Mouse (Mus musculus) stomach, embryonic 14.5 days (tissue): Measurements from ENCODE around the gene Ift22. TPM values are rescaled to one million over a fixed set of nuclear protein-coding genes. Genes with fewer than 3 reads are reported as not detected.

Experiments used
- ATAC-seq: fragments of 200-750 bp; cut with Nextera tagmentation; 2 replicates; pipeline ENCODE4 v1.8.0; 2017; ENCODE audit warnings: low read depth, moderate TSS enrichment; ENCODE audit not compliant: insufficient number of reproducible peaks, insufficient read depth, low FRiP score
- H3K27ac ChIP-seq: fragments of 300-500 bp; sonication (generic); 2 replicates; pipeline ENCODE4 v1.5.1; 2014; ENCODE audit warnings: mild to moderate bottlenecking, low read length, moderate library complexity, mixed read lengths
- H3K27me3 ChIP-seq: fragments of 300-500 bp; sonication (generic); 2 replicates; pipeline ENCODE4 v1.6.1; 2014; ENCODE audit warnings: low read length, control low read depth, mixed read lengths; ENCODE audit not compliant: control insufficient read depth, insufficient read depth
- H3K36me3 ChIP-seq: fragments of 300-500 bp; sonication (generic); 2 replicates; pipeline ENCODE4 v1.6.1; 2014; ENCODE audit warnings: mild to moderate bottlenecking, control low read depth, low read length, moderate library complexity, mixed read lengths; ENCODE audit not compliant: control insufficient read depth, insufficient read depth
- H3K4me1 ChIP-seq: fragments of 300-500 bp; sonication (generic); 2 replicates; pipeline ENCODE4 v1.6.1; 2014; ENCODE audit warnings: low read length, control low read depth, mixed read lengths; ENCODE audit not compliant: control insufficient read depth, insufficient read depth
- H3K4me2 ChIP-seq: fragments of 300-500 bp; sonication (generic); replicated peaks from 2 replicates; pipeline ENCODE4 v1.6.1; 2014; ENCODE audit warnings: low read depth, low read length, control low read depth
- H3K4me3 ChIP-seq: fragments of 300-500 bp; sonication (generic); 2 replicates; pipeline ENCODE4 v1.5.1; 2014; ENCODE audit warnings: low read depth, low read length, control low read depth
- H3K9ac ChIP-seq: fragments of 300-500 bp; sonication (generic); replicated peaks from 2 replicates; pipeline ENCODE4 v1.6.1; 2014; ENCODE audit warnings: low read depth, mild to moderate bottlenecking, control low read depth, low read length, moderate library complexity, mixed read lengths
- H3K9me3 ChIP-seq: fragments of 300-500 bp; sonication (generic); 2 replicates; pipeline ENCODE4 v1.6.1; 2016; ENCODE audit warnings: low read depth, low read length, control low read depth; ENCODE audit not compliant: control insufficient read depth
- WGBS: fragments of 180-500 bp; shearing (Covaris S2); extraction: QIAGEN DNeasy Blood & Tissue Kit; methylation state at CpG from one replicate; pipeline ENCODE4 v1.1.7; 2014; 5-methylcytosine and 5-hydroxymethylcytosine counted together
- polyA plus RNA-seq: library from polyadenylated mRNA; unstranded; fragments of >200 nt; fragmentation: Nextera tagmentation; extraction: Ambion mirVana; gene quantifications from 2 replicates; pipeline ENCODE4 v1.2.1, GENCODE M21; 2014

The Ift22 gene
- polyA plus RNA-seq, 1 experiment from 2014 or later, result 75.1 TPM

DNA sequence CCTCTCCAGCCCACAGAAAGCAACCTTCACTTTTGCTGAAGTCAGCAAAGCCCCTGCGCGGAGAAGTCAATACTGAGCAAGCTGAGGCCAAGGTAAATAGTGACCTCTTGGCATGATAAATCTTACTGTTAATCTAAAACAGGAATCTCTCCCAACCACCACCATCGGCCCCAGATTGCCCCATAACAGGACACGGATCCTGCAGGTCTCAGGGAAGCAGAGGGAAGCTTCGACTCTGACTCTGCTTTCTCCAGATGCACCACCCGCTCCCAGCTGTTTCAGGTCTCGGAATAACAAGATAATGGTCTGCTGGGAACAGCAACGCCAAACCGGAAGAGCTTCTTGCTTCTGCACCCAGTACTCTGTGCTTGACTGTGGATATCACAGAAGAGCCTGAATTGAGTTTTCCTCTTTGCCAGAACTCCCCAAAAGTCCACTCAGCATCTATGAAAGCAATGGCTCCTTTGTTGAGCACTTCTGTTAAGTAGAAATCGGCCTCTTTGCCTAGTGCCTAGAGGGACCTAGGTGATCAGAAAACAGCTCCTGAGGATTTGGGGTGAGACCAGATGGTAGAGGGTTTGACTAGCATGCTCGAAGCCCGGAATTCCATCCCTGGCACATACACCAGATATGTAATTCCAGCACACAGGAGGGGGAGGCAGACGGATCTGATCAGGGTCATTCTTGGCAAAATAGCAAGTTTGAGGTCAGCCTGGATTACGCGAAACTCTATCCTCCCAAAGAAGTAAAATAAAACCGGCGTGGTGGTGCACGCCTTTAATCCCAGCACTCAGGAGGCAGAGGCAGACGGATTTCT is 19.2 kb upstream of the Ift22 start:
- ATAC-seq, result no peak
- peak overlapping the region; percentile 44; the same call in 1 of the 2 replicates for H3K27ac ChIP-seq
- peak overlapping the region; percentile 18 for H3K4me2 ChIP-seq
- H3K9ac ChIP-seq, result no peak overlapping the region
- H3K27me3 ChIP-seq, result no peaks in the 10 kb centered on the region
- H3K9me3 ChIP-seq, result no peaks in the 10 kb centered on the region
- no peaks in the 10 kb centered on the region for H3K36me3 ChIP-seq
- H3K4me1 ChIP-seq, result peaks cover 7% of the 10 kb centered on the region
- WGBS, result 47% methylated on average over 19 of the region's 19 CpGs
- no peak overlapping the region for H3K4me3 ChIP-seq

DNA sequence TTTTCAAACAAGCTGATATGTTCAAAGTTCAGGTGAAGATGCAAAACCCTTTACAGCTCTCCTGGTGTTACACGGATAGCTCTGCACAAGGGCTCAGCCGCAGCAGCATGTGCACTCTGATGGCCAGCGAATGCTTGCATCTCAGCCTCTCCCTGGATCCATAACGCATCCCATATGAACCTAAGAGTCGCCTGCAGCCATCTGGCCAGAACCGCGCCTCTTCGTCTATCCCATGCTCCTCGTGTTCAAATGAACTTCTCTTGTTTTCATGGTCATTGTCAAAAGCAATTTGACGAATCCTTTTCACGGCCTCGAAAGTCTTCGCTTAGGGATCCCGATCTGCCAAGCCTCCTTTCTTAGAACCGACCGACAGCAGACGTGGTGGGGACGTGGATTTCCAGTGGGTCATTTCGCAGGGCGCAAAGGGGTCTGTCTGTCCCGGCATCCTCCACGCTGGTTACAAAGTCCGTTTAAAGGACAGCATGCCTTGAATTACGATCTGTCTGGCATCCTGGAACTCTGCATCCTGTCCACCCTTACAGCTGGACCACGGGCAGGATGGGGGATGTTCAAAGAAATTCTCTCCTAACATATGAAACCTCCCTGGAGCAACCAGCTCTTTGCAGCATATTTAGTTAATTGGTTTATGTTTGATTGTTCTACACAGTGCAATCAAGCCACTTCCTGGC is 13.0 kb upstream of the Ift22 start:
- ATAC-seq, result no peak
- H3K4me1 ChIP-seq, result no peaks in the 10 kb centered on the region
- 55% methylated on average over 25 of the region's 25 CpGs for WGBS
- no peaks in the 10 kb centered on the region for H3K36me3 ChIP-seq
- H3K27me3 ChIP-seq, result no peaks in the 10 kb centered on the region
- no peak overlapping the region for H3K4me3 ChIP-seq
- no peak overlapping the region for H3K9ac ChIP-seq
- H3K4me2 ChIP-seq, result no peak overlapping the region
- no peaks in the 10 kb centered on the region; the same call in 1 of the 2 replicates for H3K9me3 ChIP-seq
- no peak overlapping the region for H3K27ac ChIP-seq

DNA sequence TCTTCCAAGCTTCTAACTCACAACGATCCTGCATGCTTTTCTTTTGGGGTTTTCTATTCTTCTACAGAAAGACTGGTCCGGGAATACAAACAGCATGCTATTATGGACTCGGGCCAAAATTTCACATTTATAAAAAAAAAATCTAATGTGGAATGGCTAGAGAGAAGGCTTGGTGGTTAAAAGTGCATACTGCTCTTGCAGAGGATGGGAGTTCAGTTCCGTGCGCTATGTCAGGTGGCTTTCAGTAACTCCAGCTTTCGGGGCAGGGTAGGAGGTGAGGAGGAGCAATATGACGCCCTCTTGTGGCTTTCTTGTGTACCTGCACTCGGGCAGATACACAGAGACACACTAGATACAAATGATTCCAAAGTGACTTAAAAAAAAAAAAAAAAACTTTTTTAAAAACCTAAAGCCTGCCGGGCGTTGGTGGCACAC is 12.4 kb upstream of the Ift22 start:
- H3K27ac ChIP-seq, result no peak overlapping the region
- ATAC-seq, result no peak
- H3K4me3 ChIP-seq, result no peak overlapping the region
- no peaks in the 10 kb centered on the region for H3K4me1 ChIP-seq
- no peaks in the 10 kb centered on the region for H3K36me3 ChIP-seq
- WGBS, result 42% methylated on average over 10 of the region's 10 CpGs
- H3K9ac ChIP-seq, result no peak overlapping the region
- no peaks in the 10 kb centered on the region; the same call in 1 of the 2 replicates for H3K9me3 ChIP-seq
- no peaks in the 10 kb centered on the region for H3K27me3 ChIP-seq
- no peak overlapping the region for H3K4me2 ChIP-seq

DNA sequence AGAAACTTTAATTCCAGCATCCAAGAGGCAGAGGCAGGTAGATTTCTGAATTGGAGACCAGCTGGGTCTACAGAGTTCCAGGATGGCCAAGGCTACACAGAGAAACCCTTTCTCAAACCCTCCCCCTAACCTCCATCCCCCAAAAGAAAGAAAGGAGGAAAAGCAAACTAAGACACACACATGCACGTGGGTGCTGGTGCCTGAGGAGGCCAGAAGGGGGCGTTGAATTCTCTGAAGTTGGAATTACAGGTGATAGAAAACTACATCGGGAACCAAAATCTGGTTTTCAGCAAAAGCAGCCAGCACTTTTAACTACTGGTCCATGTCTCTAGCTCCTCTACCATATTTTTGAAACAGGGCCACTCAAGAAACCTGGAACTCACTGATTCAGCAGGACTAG is 3.3 kb upstream of the Ift22 start:
- H3K36me3 ChIP-seq, result no peaks in the 10 kb centered on the region
- no peaks in the 10 kb centered on the region for H3K9me3 ChIP-seq
- H3K4me3 ChIP-seq, result no peak overlapping the region
- no peak overlapping the region for H3K9ac ChIP-seq
- peaks cover 4% of the 10 kb centered on the region; the same call in 1 of the 2 replicates for H3K4me1 ChIP-seq
- ATAC-seq, result no peak
- no peak overlapping the region for H3K4me2 ChIP-seq
- no peaks in the 10 kb centered on the region for H3K27me3 ChIP-seq
- no peak overlapping the region for H3K27ac ChIP-seq
- 55% methylated on average over 3 of the region's 3 CpGs for WGBS

DNA sequence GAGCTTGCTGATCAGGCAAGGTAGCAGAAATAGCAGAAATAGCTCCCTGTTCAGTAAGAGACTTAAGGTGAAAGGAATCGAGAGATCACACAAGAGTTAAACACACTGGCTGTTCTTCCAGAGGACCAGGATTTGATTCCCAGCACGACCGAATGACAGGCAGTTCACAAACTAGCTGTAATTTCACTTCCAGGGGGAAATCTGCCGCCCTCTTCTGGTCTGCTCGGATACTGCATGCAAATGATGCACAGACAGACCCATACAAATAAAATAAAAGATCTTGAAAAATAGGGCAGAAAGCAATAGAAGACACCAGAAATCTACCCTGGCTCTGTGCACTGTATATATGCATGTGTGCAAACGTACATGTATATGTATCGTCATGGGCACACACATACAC is 2.3 kb upstream of the Ift22 start:
- Histone ChIP-seq H3K4me1 (peaks cover 4% of the 10 kb centered on the region; the same call in 1 of the 2 replicates), H3K9me3 (no peaks in the 10 kb centered on the region), H3K9ac (no peak overlapping the region), H3K36me3 (no peaks in the 10 kb centered on the region), H3K4me2 (no peak overlapping the region), H3K4me3 (no peak overlapping the region), H3K27me3 (no peaks in the 10 kb centered on the region), H3K27ac (no peak overlapping the region)
- ATAC-seq, result no peak
- 48% methylated on average over 7 of the region's 7 CpGs for WGBS

DNA sequence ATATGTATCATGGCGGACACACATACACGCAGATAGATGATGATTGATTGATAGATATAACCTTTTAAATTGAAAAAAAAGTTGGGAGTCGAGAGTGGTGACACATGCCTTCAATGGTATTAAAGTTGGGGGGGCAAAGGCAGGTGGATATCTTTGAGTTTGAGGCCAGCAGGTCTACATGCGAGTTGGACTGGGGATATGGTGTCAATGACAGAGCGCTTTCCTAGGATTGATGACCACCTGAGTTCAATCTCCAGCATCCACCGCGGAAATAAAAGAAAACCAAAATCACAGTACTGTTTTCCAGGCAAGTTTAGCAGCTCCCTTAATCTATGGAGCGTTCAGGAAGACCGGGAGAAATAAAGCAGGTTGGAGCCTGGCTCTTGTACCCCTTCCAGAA is 363 bp upstream of the Ift22 start:
- H3K9ac ChIP-seq, result no peak overlapping the region
- WGBS, result 33% methylated on average over 9 of the region's 9 CpGs
- ATAC-seq, result no peak
- no peak overlapping the region for H3K27ac ChIP-seq
- H3K4me2 ChIP-seq, result peak overlapping the region; percentile 67
- no peaks in the 10 kb centered on the region for H3K9me3 ChIP-seq
- peaks cover 4% of the 10 kb centered on the region; the same call in 1 of the 2 replicates for H3K4me1 ChIP-seq
- H3K36me3 ChIP-seq, result peaks cover 2% of the 10 kb centered on the region; the same call in 1 of the 2 replicates
- H3K4me3 ChIP-seq, result peak overlapping the region; percentile 70
- no peaks in the 10 kb centered on the region for H3K27me3 ChIP-seq

DNA sequence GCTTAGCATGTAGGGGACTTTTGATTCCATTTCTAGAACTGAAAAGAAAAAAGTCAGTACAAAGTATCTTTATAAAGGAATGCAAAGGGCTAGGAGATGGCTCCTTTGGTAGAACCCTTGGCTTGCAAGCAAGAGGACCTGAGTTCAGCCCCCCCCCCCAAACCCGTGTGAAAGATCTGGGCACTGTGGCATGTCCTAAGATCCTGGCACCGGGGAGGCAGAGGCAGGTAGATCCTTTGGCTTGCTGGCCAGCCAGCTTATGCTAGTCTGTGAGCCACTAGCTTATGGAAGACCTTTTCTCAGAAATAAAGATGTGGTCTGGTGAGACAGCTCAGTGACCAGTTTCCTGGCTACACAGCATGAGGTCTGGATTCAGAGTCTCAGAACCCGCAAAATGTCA is 6.2 kb downstream of the Ift22 start:
- Histone ChIP-seq H3K4me3 (no peak overlapping the region), H3K27ac (no peak overlapping the region), H3K9me3 (no peaks in the 10 kb centered on the region), H3K27me3 (no peaks in the 10 kb centered on the region), H3K9ac (no peak overlapping the region), H3K36me3 (peaks cover 7% of the 10 kb centered on the region; the same call in 1 of the 2 replicates), H3K4me1 (no peaks in the 10 kb centered on the region), H3K4me2 (no peak overlapping the region)
- 79% methylated on average over 3 of the region's 3 CpGs for WGBS
- ATAC-seq, result no peak

DNA sequence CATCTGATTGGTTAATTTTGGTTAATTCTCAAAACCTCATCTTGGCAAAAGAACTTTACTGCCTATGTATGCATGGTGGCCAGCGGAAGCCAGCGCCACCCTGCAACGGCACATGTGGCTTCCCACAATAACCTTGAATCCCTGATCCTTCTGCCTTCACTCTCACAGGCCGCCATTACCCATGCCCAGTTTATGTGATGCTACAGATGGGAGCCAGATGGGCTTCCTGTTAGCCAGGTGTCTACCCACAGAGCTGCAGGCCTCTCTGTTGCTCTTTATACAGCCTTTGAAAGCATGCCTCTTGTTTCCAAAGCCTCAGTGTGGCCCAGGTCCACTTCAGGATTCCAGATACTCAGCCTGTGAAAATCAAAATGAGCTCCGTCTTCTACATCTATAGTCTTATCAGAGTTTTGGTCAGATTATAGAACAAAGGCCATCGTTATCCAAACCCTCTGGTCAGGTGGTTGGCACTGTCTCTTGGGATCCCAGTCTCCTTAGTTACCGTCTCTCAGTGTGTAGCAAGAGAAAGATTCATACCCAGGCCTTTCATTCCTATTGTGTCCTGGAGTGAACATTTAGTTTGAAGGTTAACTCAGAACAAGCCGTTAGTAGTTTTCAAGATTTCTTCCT is 9.8 kb downstream of the Ift22 start:
- H3K9me3 ChIP-seq, result no peaks in the 10 kb centered on the region
- no peaks in the 10 kb centered on the region for H3K27me3 ChIP-seq
- H3K4me2 ChIP-seq, result no peak overlapping the region
- H3K27ac ChIP-seq, result no peak overlapping the region
- H3K4me3 ChIP-seq, result no peak overlapping the region
- ATAC-seq, result no peak
- WGBS, result 95% methylated on average over 8 of the region's 8 CpGs
- peaks cover 4% of the 10 kb centered on the region; the same call in 1 of the 2 replicates for H3K4me1 ChIP-seq
- no peak overlapping the region for H3K9ac ChIP-seq
- H3K36me3 ChIP-seq, result peaks cover 4% of the 10 kb centered on the region; the same call in 1 of the 2 replicates
